Mouse (Mus musculus): ENCODE measurements around the gene Rab3a. TPM values are rescaled to one million over a fixed set of nuclear protein-coding genes. Genes with fewer than 3 reads are reported as not detected.

Rab3a gene
- polyA plus RNA-seq, 1 experiment: 14.4 TPM

DNA sequence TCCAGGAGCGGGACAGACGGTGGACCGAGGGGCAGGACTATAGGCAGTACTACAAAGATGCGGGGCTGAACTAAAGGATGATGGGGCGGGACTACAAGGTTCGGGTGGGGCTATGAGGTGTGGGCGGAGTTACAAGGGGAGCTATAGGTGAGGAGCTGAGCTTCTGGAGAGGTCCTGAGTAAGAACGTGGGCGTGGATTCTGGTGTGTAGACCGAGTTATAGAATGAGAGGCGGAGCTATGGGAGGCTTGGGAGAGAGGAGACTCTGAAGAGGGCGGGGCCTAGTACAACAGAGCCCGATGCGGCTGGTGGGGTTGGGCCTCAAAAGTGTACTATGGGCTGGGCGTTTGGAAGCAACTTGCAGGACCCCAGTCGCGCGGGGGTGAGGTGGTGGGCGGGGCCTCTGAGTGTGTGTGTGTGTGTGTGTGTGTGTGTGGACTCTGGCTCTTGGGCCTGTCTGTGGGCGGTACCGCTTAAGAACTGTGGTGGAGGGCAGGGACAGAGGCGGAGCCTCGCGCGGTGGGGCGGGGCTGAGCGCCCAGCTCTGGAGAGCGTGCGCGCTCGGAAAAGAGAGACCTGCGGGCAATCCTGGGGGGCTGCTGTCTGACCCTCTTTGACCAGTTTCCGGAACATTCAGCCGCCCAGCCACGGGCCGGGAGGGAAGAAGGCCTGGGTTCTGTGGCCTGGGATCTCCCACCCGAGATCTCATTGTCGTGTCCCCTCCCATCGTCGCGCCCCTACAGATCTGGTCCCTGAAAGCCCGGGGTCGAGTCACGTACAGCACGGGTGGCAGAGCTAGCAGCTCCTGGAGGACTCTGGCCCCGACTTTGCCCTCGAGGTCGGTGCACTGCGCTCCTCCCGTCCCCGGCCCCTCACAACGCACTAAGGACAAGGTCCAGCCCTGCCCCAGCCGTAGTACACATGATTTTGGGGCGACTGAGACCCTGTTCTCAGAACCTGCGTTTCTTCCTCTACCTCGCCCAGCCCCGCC, 42.9 kb downstream of the Rab3a start:
- TF ChIP-seq FOSL1 (IDR thresholded peaks at IDR 0.05; ENCODE audit: insufficient read depth, low read length, poor library complexity, severe bottlenecking) (no peak), CEBPB (IDR thresholded peaks at IDR 0.05; ENCODE audit: low read depth) (no peak), USF1 (IDR thresholded peaks at IDR 0.05; ENCODE audit: low read depth) (no peak), MAX (IDR thresholded peaks at IDR 0.05) (no peak), MYOG (IDR thresholded peaks at IDR 0.05; ENCODE audit: control insufficient read depth, extremely low read depth, insufficient read length) (no peak), CTCF (IDR thresholded peaks at IDR 0.05; ENCODE audit: control insufficient read depth, insufficient read depth, insufficient read length) (no peak), MYOD1 (IDR thresholded peaks at IDR 0.05; ENCODE audit: control insufficient read depth, insufficient read length, low read depth) (no peak)
- Histone ChIP-seq H3ac (ENCODE audit: control insufficient read depth, insufficient read length, low read depth) (peak overlapping the region; percentile 77), H3K27me3 (ENCODE audit: control insufficient read depth, insufficient read depth, insufficient read length) (no peaks in the 10 kb centered on the region), H3K79me3 (ENCODE audit: low read depth) (no peaks in the 10 kb centered on the region), H3K36me3 (ENCODE audit: control insufficient read depth, insufficient read depth) (no peaks in the 10 kb centered on the region), H3K4me3 (ENCODE audit: insufficient read depth, poor library complexity, severe bottlenecking) (peak overlapping the region; percentile 34), H3K79me2 (ENCODE audit: control insufficient read depth, insufficient read depth) (peaks cover 7% of the 10 kb centered on the region)

DNA sequence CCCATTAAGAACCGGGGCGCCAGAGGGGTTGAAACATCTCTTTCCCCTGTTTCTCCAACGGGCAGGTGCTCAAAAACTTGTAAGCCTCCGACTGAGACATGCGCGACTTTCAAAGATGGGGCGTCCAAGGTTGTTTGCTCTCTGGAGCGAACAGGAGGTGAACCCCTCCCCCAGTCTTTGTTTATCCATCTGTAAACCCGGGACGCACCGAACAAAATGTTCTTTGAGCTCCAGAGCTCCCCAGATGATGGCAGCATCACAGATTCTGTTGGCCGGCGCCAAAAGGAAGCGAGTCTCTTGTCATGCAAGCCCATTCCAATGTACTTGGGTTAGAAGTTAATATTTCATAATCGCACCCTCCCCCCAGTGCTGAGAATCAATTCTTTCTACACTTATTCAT, 43.8 kb downstream of the Rab3a start:
- H3K27me3 ChIP-seq (ENCODE audit: control insufficient read depth, insufficient read depth, insufficient read length): no peaks in the 10 kb centered on the region
- no peaks in the 10 kb centered on the region for H3K79me3 ChIP-seq (ENCODE audit: low read depth)
- H3K36me3 ChIP-seq (ENCODE audit: control insufficient read depth, insufficient read depth): no peaks in the 10 kb centered on the region
- peaks cover 11% of the 10 kb centered on the region for H3K79me2 ChIP-seq (ENCODE audit: control insufficient read depth, insufficient read depth)
- TF ChIP-seq MAX (IDR thresholded peaks at IDR 0.05) (no peak), MYOD1 (IDR thresholded peaks at IDR 0.05; ENCODE audit: control insufficient read depth, insufficient read length, low read depth) (no peak), CTCF (IDR thresholded peaks at IDR 0.05; ENCODE audit: control insufficient read depth, insufficient read depth, insufficient read length) (no peak), MYOG (IDR thresholded peaks at IDR 0.05; ENCODE audit: control insufficient read depth, extremely low read depth, insufficient read length) (no peak), CEBPB (IDR thresholded peaks at IDR 0.05; ENCODE audit: low read depth) (no peak), USF1 (IDR thresholded peaks at IDR 0.05; ENCODE audit: low read depth) (no peak), FOSL1 (IDR thresholded peaks at IDR 0.05; ENCODE audit: insufficient read depth, low read length, poor library complexity, severe bottlenecking) (no peak)
- H3ac ChIP-seq (ENCODE audit: control insufficient read depth, insufficient read length, low read depth): no peak overlapping the region
- H3K4me3 ChIP-seq (ENCODE audit: insufficient read depth, poor library complexity, severe bottlenecking): no peak overlapping the region

DNA sequence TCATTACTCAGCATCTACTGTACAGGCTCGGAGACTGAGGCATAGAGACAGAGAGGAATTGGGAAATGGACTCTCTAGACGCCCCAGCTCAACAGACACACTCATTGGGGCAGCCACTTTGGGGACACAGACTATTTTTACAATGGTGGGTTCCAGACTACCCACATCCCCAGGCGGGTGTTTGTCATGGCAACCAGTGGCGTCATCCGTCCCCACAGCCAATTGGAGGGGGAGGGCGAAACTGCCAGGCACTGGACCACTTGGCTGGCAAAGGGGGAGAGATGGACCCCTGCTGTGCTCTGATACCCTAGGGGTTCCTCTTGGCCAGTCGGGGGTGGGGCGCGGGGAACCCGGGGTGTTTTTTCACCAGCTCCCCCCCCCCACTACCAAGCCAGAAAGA, 46.2 kb downstream of the Rab3a start:
- Histone ChIP-seq H3K4me3 (ENCODE audit: insufficient read depth, poor library complexity, severe bottlenecking) (no peak overlapping the region), H3ac (ENCODE audit: control insufficient read depth, insufficient read length, low read depth) (no peak overlapping the region), H3K79me3 (ENCODE audit: low read depth) (no peaks in the 10 kb centered on the region), H3K36me3 (ENCODE audit: control insufficient read depth, insufficient read depth) (no peaks in the 10 kb centered on the region), H3K79me2 (ENCODE audit: control insufficient read depth, insufficient read depth) (peaks cover 18% of the 10 kb centered on the region), H3K27me3 (ENCODE audit: control insufficient read depth, insufficient read depth, insufficient read length) (no peaks in the 10 kb centered on the region)
- TF ChIP-seq MYOD1 (IDR thresholded peaks at IDR 0.05; ENCODE audit: control insufficient read depth, insufficient read length, low read depth) (no peak), USF1 (IDR thresholded peaks at IDR 0.05; ENCODE audit: low read depth) (no peak), MAX (IDR thresholded peaks at IDR 0.05) (no peak), CEBPB (IDR thresholded peaks at IDR 0.05; ENCODE audit: low read depth) (no peak), FOSL1 (IDR thresholded peaks at IDR 0.05; ENCODE audit: insufficient read depth, low read length, poor library complexity, severe bottlenecking) (no peak), MYOG (IDR thresholded peaks at IDR 0.05; ENCODE audit: control insufficient read depth, extremely low read depth, insufficient read length) (no peak), CTCF (IDR thresholded peaks at IDR 0.05; ENCODE audit: control insufficient read depth, insufficient read depth, insufficient read length) (no peak)

DNA sequence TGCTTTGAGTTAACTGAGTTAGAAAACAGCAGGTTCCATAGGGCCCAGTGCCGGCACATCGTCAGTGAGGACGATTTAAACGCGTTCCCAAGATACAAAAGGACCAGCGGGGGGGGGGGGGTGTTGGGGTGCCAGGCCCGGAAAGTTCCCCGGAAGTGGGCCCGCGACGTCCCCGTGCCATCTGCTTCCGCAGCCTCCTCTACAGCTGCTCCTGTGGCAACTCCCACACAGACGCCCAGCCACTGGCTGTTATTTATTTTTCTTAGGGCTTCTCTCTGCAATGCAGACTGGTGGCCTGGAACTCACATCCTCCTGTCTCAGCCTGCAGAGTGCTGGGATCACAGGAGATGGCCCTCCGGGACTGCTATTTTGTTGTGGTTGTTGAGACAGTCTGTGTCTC, 46.7 kb downstream of the Rab3a start:
- Histone ChIP-seq H3K4me3 (ENCODE audit: insufficient read depth, poor library complexity, severe bottlenecking) (no peak overlapping the region), H3K79me3 (ENCODE audit: low read depth) (no peaks in the 10 kb centered on the region), H3ac (ENCODE audit: control insufficient read depth, insufficient read length, low read depth) (no peak overlapping the region), H3K79me2 (ENCODE audit: control insufficient read depth, insufficient read depth) (peaks cover 18% of the 10 kb centered on the region), H3K27me3 (ENCODE audit: control insufficient read depth, insufficient read depth, insufficient read length) (no peaks in the 10 kb centered on the region), H3K36me3 (ENCODE audit: control insufficient read depth, insufficient read depth) (no peaks in the 10 kb centered on the region)
- TF ChIP-seq USF1 (IDR thresholded peaks at IDR 0.05; ENCODE audit: low read depth): no peak
- TF ChIP-seq MAX (IDR thresholded peaks at IDR 0.05): no peak
- TF ChIP-seq MYOD1 (IDR thresholded peaks at IDR 0.05; ENCODE audit: control insufficient read depth, insufficient read length, low read depth): peak; percentile 50

DNA sequence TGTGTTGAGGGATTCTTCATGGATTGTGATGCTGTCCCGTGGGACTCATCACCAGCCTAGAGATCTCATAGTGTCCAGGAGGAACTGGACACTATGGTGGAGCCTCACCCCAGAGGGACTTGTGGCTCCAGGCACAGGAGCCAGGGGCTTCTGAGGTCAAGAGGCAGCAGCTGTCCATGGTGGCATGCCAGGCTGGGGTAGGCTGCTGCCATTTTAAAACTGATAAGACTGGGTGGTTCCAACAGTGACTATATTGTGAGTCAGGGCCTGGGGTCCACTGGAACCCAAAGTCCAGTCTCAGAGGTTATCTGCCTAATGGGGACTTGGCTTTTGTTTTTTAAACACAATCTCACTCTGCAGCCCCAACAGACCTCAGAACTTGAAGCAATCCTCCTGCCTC, 47.4 kb downstream of the Rab3a start:
- H3ac ChIP-seq (ENCODE audit: control insufficient read depth, insufficient read length, low read depth): no peak overlapping the region
- H3K4me3 ChIP-seq (ENCODE audit: insufficient read depth, poor library complexity, severe bottlenecking): no peak overlapping the region
- no peaks in the 10 kb centered on the region for H3K79me3 ChIP-seq (ENCODE audit: low read depth)
- H3K79me2 ChIP-seq (ENCODE audit: control insufficient read depth, insufficient read depth): peaks cover 18% of the 10 kb centered on the region
- no peaks in the 10 kb centered on the region for H3K27me3 ChIP-seq (ENCODE audit: control insufficient read depth, insufficient read depth, insufficient read length)
- H3K36me3 ChIP-seq (ENCODE audit: control insufficient read depth, insufficient read depth): no peaks in the 10 kb centered on the region
- TF ChIP-seq FOSL1 (IDR thresholded peaks at IDR 0.05; ENCODE audit: insufficient read depth, low read length, poor library complexity, severe bottlenecking): peak; percentile 75
- TF ChIP-seq CTCF (IDR thresholded peaks at IDR 0.05; ENCODE audit: control insufficient read depth, insufficient read depth, insufficient read length): no peak
- no peak for TF ChIP-seq MAX (IDR thresholded peaks at IDR 0.05)
- TF ChIP-seq MYOD1 (IDR thresholded peaks at IDR 0.05; ENCODE audit: control insufficient read depth, insufficient read length, low read depth): peak; percentile 91
- TF ChIP-seq CEBPB (IDR thresholded peaks at IDR 0.05; ENCODE audit: low read depth): no peak

Measured in C2C12 (cell line).